Mouse (Mus musculus) central nervous system, embryonic 14 days (tissue): ENCODE measurements around the gene Pltp. TPM values are rescaled to one million over a fixed set of nuclear protein-coding genes. Genes with fewer than 3 reads are reported as not detected.

Experiments used
- polyA plus RNA-seq: library from polyadenylated mRNA; depleted of rRNA; stranded (reverse); fragments of >200 nt; gene quantifications from 2 replicates; pipeline ENCODE4 v1.2.3, GENCODE M21; 2012; rRNA removed

The Pltp gene
- polyA plus RNA-seq, result 62.6 and 75.4 TPM in 2 replicates

DNA sequence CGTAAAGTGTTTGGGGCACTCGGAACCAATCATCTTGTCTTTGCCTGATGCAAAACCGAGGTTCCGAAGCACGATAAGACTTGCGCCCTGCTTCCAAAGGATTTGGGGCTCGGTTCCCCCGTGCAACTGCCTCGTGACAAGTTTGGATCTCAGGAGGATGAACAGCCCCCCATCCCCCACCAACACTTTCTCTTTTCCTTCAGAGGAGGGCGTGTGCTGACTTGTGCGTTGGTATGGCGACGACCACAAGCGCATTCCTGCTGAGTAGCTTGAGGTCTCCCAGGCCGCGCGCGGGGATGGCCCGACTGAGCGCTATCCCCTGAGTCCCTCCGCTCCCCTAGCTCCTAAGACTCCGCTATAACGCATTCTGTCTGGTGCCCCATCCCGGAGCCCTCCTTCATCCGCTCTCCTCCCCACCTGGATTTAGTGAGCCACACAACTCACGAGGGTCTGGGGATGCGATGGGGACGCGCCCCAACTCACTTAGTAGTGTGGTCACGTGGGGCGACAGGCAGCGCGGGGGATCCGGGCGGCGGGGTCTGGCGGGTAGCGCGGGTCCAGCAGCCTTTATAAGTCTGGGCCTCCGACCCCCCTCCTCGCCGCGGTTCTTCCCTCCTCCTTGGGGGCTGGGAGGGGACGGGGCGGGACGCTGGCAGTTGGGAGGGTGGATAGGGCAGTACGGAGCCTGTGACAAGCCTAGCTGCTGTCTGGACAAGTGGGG, at the start of gene Pltp:
Gene Pltp, minus strand, starts transcription at position 611 of the 721 bp plus-strand sequence.

DNA sequence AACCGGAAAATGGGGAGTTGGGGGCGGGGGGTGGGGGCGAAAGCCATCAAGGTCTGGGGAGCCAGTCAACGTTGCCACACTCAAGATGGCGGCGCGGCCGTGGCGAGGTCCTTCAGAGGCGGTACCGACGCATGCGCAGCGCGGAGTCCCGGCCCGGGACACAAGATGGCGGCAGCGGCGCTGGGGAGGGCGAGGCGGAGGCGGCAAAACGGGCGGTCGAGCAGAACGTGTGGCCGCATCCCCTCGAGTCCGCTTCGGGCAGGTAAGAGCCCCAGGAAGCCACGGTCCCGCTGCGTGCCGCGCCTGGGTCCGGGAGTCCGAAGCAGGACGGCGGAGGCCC, 21.7 kb upstream of the Pltp start, which contains the start of gene Pcif1:
Gene Pcif1, plus strand, starts transcription at position 77 of the 340 bp plus-strand sequence.

DNA sequence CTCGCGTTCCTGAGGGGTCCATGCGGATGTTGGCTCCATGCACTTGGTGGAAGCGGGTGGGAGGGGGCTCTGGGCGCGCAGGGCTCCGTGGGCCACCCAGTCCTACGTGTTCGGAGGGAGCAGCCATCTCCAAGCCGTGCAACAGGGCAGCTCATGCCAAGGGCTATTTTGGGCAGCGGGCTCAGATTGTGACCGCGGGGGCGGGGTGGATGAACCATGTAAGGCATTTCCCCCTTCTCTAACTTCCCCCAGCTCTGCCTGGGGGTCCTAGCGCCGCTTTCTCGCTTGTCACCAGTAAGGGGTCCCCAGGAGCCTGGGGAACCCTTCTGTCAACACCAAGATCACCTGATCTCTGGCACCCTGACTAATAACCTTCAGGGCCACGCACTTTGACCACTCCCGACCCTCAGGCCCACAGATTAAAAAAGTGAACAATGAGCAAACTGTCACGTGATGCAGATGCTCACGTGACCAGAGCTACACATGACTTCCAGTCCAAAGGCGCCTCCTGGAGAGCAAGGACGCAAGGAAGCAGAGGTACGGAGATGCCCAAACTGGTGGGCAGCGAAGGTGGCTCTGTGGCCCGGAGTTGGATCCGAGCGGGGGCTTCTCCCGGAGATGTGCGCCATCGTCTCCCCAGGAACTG, 24.1 kb downstream of the Pltp start, which contains the start of gene Neurl2:
Gene Neurl2, minus strand, starts transcription at position 143 of the 646 bp plus-strand sequence.

DNA sequence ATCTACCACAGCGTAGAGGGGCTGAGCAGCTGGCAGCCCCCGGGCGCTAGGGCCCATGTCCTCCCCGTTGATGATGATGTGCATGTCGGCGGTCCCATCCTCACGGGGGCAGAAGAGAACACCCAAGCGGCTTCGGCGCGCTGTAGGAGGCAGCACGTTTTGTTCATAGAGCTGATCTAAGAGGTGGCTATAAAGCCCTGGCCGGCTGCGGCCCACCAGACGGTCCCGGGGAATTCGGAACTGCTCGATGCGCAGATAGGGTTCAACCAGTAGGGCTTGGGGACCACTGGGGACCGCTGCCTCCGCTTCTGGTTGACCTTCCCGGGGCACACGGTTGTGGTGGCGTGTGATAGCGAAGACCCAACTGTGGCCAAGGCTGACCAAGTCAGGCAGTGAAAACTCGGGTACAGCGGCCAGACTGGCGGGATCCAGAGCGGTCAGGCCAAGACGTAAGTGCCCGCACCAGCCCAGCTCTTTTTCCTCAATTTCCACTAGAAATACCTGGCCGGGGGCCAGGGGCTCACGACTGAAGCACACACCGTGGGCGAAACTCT, 24.7 kb downstream of the Pltp start, which contains the start of gene Ctsa:
Gene Ctsa, plus strand, starts transcription at position 126 of the 554 bp plus-strand sequence.

DNA sequence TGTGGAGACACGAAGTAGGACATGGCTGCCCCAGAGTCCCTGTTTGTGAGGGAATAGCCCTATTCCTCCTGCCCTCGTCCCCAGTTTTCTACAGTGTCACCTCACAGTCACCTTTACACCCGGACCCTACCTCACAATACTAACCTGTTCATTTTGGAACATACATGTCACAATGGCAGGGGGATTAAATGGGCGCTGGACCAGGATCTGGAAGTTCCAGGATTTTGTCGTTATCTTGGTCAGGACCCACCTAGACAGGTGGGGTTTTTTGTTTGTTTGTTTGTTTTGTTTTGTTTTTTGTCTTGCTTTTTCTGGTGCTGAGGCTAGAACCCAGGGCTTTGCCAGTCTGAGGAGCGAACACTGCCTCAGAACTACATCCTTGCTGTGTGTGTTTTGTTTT, 29.1 kb downstream of the Pltp start, which contains the start of gene Spata25:
Gene Spata25, minus strand, starts transcription at position 101 of the 400 bp plus-strand sequence.

DNA sequence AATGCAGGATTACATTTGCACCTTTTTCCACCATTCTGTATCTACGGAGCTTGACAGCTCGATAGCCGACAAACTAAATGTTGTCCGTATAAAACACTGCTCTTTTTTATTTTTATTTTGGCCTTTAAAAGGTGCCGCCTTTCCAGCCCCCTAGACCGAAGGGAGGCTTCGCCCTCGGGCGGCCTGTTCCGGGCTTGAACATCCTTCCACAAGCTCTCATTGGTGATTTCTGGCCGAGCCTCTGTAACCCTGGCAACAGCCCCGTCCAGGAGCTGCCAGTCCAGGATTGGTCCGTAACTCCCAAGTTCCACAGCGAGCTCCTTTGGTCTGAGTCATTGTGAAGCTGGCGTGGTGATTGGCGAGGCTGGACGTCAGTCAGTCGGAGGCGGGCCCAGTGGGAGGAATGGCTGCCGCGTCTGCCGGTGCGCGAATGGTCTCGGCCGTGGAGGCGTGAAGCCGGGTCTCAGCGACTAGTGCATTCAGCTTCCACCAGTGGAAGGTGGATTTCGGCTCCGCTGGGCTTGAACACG, 34.8 kb downstream of the Pltp start, which contains the start of gene Zswim1:
Gene Zswim1, plus strand, starts transcription at position 51 of the 530 bp plus-strand sequence.

DNA sequence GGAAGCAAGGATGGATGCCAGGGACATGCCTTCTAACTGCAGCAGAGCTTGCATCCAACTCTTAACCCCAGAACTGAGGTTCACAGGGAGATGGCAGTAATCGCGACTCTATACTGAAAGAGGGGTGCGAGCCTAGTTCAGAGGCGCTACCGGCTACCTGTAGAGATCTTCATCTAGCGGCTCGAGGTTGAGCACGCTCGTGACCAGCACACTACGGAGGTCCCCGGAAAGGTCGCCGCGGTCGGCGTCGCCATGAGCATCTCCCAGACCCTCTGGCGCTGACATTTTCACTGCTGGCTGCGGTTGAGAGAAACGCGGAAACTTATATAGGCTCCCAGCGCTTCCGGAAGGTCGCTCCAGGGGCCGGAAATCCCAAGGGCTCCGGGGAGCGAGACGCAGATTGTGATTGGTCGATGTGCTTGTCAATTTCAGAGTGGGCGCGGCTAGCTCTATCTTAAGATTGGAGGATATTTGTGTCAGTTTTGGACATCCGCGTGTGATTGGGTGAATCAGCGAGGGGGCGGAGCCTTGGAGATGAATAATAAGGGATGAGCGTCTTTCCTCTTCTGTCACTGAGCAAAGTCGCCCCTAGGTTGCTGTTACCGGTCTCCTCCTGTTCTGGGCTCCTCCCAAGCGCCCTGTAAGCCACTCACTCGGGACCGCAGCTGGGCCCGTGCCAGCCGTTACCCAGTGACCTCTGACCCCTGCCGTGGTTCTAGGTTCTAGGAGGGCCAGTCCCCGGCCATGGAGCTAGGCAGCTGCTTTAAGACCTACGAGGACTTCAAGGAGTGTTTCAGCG, 52.8 kb downstream of the Pltp start, which contains the start of the genes Acot8 and Zswim3:
Gene Acot8, minus strand, starts transcription at position 350 of the 799 bp plus-strand sequence.
Gene Zswim3, plus strand, starts transcription at position 566 of the 799 bp plus-strand sequence.

Other genes with a start within 250 kb of the Pltp start
- not detected in 2 replicates for gene Wfdc6b, start 244.2 kb downstream of the Pltp start, polyA plus RNA-seq
- 0.04 TPM in 1 of 2 replicates, not detected in the other for gene Wfdc8, start 244.1 kb downstream of the Pltp start, polyA plus RNA-seq
- gene Wfdc16, start 218.9 kb downstream of the Pltp start, polyA plus RNA-seq, result not detected in 2 replicates
- not detected in 2 replicates for gene Wfdc10, start 201.7 kb downstream of the Pltp start, polyA plus RNA-seq
- not detected in 2 replicates for gene Wfdc9, start 201.1 kb downstream of the Pltp start, polyA plus RNA-seq
- not detected in 2 replicates for gene Wfdc11, start 183.6 kb downstream of the Pltp start, polyA plus RNA-seq
- not detected in 2 replicates for gene Wfdc13, start 172.6 kb downstream of the Pltp start, polyA plus RNA-seq
- not detected in 2 replicates for gene Spint4, start 159.2 kb downstream of the Pltp start, polyA plus RNA-seq
- gene Spint5, start 142.4 kb downstream of the Pltp start, polyA plus RNA-seq, result not detected in 2 replicates
- 1.0 and 1.1 TPM in 2 replicates for gene Wfdc3, start 111.8 kb downstream of the Pltp start, polyA plus RNA-seq
- 60.1 and 64.9 TPM in 2 replicates for gene Dnttip1, start 111.7 kb downstream of the Pltp start, polyA plus RNA-seq
- gene Ube2c, start 87.8 kb downstream of the Pltp start, polyA plus RNA-seq, result 143 and 191 TPM in 2 replicates
- gene Tnnc2, start 77.7 kb downstream of the Pltp start, polyA plus RNA-seq, result 0.54 and 60.3 TPM in 2 replicates
- 20.5 and 22.1 TPM in 2 replicates for gene Snx21, start 71.9 kb downstream of the Pltp start, polyA plus RNA-seq
- gene Acot8, start 52.8 kb downstream of the Pltp start, polyA plus RNA-seq, result 30.2 and 33.6 TPM in 2 replicates
- gene Zswim3, start 52.6 kb downstream of the Pltp start, polyA plus RNA-seq, result 8.6 and 9.6 TPM in 2 replicates
- 11.8 and 12.3 TPM in 2 replicates for gene Zswim1, start 35.0 kb downstream of the Pltp start, polyA plus RNA-seq
- 0.31 and 0.49 TPM in 2 replicates for gene Spata25, start 29.2 kb downstream of the Pltp start, polyA plus RNA-seq
- 126 and 143 TPM in 2 replicates for gene Ctsa, start 24.8 kb downstream of the Pltp start, polyA plus RNA-seq
- 4.2 and 5.6 TPM in 2 replicates for gene Neurl2, start 24.3 kb downstream of the Pltp start, polyA plus RNA-seq
- gene Pcif1, start 21.6 kb upstream of the Pltp start, polyA plus RNA-seq, result 49.4 and 52.0 TPM in 2 replicates
- gene Zfp335, start 54.0 kb upstream of the Pltp start, polyA plus RNA-seq, result 38.2 and 41.2 TPM in 2 replicates
- 17.1 and 19.8 TPM in 2 replicates for gene Mmp9, start 83.1 kb upstream of the Pltp start, polyA plus RNA-seq
- 68.2 and 75.9 TPM in 2 replicates for gene Slc12a5, start 103.1 kb upstream of the Pltp start, polyA plus RNA-seq
- 113 and 127 TPM in 2 replicates for gene Ncoa5, start 177.2 kb upstream of the Pltp start, polyA plus RNA-seq
- 9.4 and 9.7 TPM in 2 replicates for gene Cd40, start 197.9 kb upstream of the Pltp start, polyA plus RNA-seq
- not detected in 2 replicates for gene 1700025C18Rik, start 233.0 kb upstream of the Pltp start, polyA plus RNA-seq